Mouse (Mus musculus): ENCODE measurements around the gene Xpr1. TPM values are rescaled to one million over a fixed set of nuclear protein-coding genes. Genes with fewer than 3 reads are reported as not detected.
"Not testable (repeated sequence)": the region's sequence is repeated elsewhere in the genome, so short reads cannot be mapped to it uniquely, and the experiment has no call there.

Gene Xpr1
- polyA plus RNA-seq, 1 experiment from 2014 or later, result 72.7 TPM

- no peak overlapping the region for H3K9ac ChIP-seq
- H3K27me3 ChIP-seq (replicated peaks), result no peaks in the 10 kb centered on the region
- ATAC-seq (replicated peaks), result no peak
- H3K36me3 ChIP-seq (replicated peaks), result no peaks in the 10 kb centered on the region
- 86% methylated on average over 4 of the region's 4 CpGs for WGBS
- no peak overlapping the region for H3K4me2 ChIP-seq
- H3K27ac ChIP-seq, result no peak overlapping the region
- no peaks in the 10 kb centered on the region for H3K4me1 ChIP-seq
- no peak overlapping the region for H3K4me3 ChIP-seq
- H3K9me3 ChIP-seq, result no peaks in the 10 kb centered on the region
Observed at GRCm38 (mm10) chr1:155272953-155273352, 144.3 kb downstream of the Xpr1 start.

- not testable (repeated sequence) for H3K9ac ChIP-seq
Observed at GRCm38 (mm10) chr1:155262496-155262895, 154.7 kb downstream of the Xpr1 start.

GRCm38 (mm10) chr1:155254309-155254708 is 162.9 kb downstream of the Xpr1 start:
- no peak overlapping the region for H3K4me2 ChIP-seq
- no peak overlapping the region for H3K9ac ChIP-seq
- no peak overlapping the region for H3K27ac ChIP-seq
- WGBS, result 90% methylated on average over 8 of the region's 8 CpGs
- no peak for ATAC-seq (replicated peaks)
- peaks cover 3% of the 10 kb centered on the region; the same call in 1 of the 2 replicates for H3K4me1 ChIP-seq
- no peaks in the 10 kb centered on the region for H3K27me3 ChIP-seq (replicated peaks)
- no peak overlapping the region for H3K4me3 ChIP-seq
- H3K9me3 ChIP-seq, result no peaks in the 10 kb centered on the region
- H3K36me3 ChIP-seq (replicated peaks), result no peaks in the 10 kb centered on the region

More at GRCm38 (mm10) chr1:155262496-155262895, 154.7 kb downstream of the Xpr1 start:
- H3K27ac ChIP-seq; H3K36me3 ChIP-seq (replicated peaks); H3K9me3 ChIP-seq; ATAC-seq (replicated peaks); H3K4me2 ChIP-seq; H3K4me1 ChIP-seq; H3K27me3 ChIP-seq (replicated peaks); H3K4me3 ChIP-seq: not testable (repeated sequence)
- 92% methylated on average over 10 of the region's 10 CpGs for WGBS

GRCm38 (mm10) chr1:155253126-155253525 is 164.1 kb downstream of the Xpr1 start:
- H3K4me2 ChIP-seq, result no peak overlapping the region
- no peaks in the 10 kb centered on the region for H3K27me3 ChIP-seq (replicated peaks)
- H3K9me3 ChIP-seq, result no peaks in the 10 kb centered on the region
- no peak overlapping the region for H3K9ac ChIP-seq
- WGBS, result 70% methylated on average over 12 of the region's 12 CpGs
- H3K27ac ChIP-seq, result 0 out of 2 replicates have a peak overlapping the region, but pooled peaks have one; percentile 20
- no peaks in the 10 kb centered on the region for H3K36me3 ChIP-seq (replicated peaks)
- H3K4me1 ChIP-seq, result peaks cover 3% of the 10 kb centered on the region; the same call in 1 of the 2 replicates
- no peak for ATAC-seq (replicated peaks)
- H3K4me3 ChIP-seq, result no peak overlapping the region

- H3K9ac ChIP-seq, result no peak overlapping the region
- H3K9me3 ChIP-seq, result no peaks in the 10 kb centered on the region
- no peak overlapping the region for H3K4me3 ChIP-seq
- no peak overlapping the region for H3K4me2 ChIP-seq
- peaks cover 3% of the 10 kb centered on the region; the same call in 1 of the 2 replicates for H3K4me1 ChIP-seq
- ATAC-seq (replicated peaks), result no peak
- H3K27me3 ChIP-seq (replicated peaks), result no peaks in the 10 kb centered on the region
- no peaks in the 10 kb centered on the region for H3K36me3 ChIP-seq (replicated peaks)
- no peak overlapping the region for H3K27ac ChIP-seq
- 52% methylated on average over 6 of the region's 6 CpGs for WGBS
Observed at GRCm38 (mm10) chr1:155252631-155253121, 164.5 kb downstream of the Xpr1 start.

- Histone ChIP-seq H3K27me3 (replicated peaks) (no peaks in the 10 kb centered on the region), H3K4me3 (no peak overlapping the region), H3K27ac (no peak overlapping the region), H3K9me3 (no peaks in the 10 kb centered on the region), H3K9ac (no peak overlapping the region), H3K4me2 (no peak overlapping the region), H3K36me3 (replicated peaks) (no peaks in the 10 kb centered on the region), H3K4me1 (peaks cover 3% of the 10 kb centered on the region; the same call in 1 of the 2 replicates)
- no peak for ATAC-seq (replicated peaks)
- 83% methylated on average over 5 of the region's 5 CpGs for WGBS
Observed at GRCm38 (mm10) chr1:155251596-155251995, 165.6 kb downstream of the Xpr1 start.

- 43% methylated on average over 4 of the region's 4 CpGs for WGBS
- no peaks in the 10 kb centered on the region for H3K36me3 ChIP-seq (replicated peaks)
- ATAC-seq (replicated peaks), result no peak
- H3K4me3 ChIP-seq, result no peak overlapping the region
- H3K9me3 ChIP-seq, result no peaks in the 10 kb centered on the region
- H3K27me3 ChIP-seq (replicated peaks), result no peaks in the 10 kb centered on the region
- H3K4me1 ChIP-seq, result peaks cover 3% of the 10 kb centered on the region; the same call in 1 of the 2 replicates
- H3K27ac ChIP-seq, result no peak overlapping the region
- no peak overlapping the region for H3K9ac ChIP-seq
- H3K4me2 ChIP-seq, result no peak overlapping the region
Observed at GRCm38 (mm10) chr1:155250531-155251135, 166.6 kb downstream of the Xpr1 start.

GRCm38 (mm10) chr1:155249896-155250295 is 167.3 kb downstream of the Xpr1 start:
- Histone ChIP-seq H3K4me2 (no peak overlapping the region), H3K4me1 (peaks cover 3% of the 10 kb centered on the region; the same call in 1 of the 2 replicates), H3K4me3 (no peak overlapping the region), H3K9ac (no peak overlapping the region), H3K27ac (no peak overlapping the region), H3K36me3 (replicated peaks) (no peaks in the 10 kb centered on the region), H3K9me3 (no peaks in the 10 kb centered on the region), H3K27me3 (replicated peaks) (no peaks in the 10 kb centered on the region)
- no peak for ATAC-seq (replicated peaks)
- WGBS, result 35% methylated on average over 5 of the region's 5 CpGs

- no peaks in the 10 kb centered on the region for H3K36me3 ChIP-seq (replicated peaks)
- H3K9ac ChIP-seq, result no peak overlapping the region
- H3K4me3 ChIP-seq, result no peak overlapping the region
- 0 out of 2 replicates have a peak, but pooled peaks cover 2% of the 10 kb centered on the region for H3K27me3 ChIP-seq (replicated peaks)
- H3K27ac ChIP-seq, result 0 out of 2 replicates have a peak overlapping the region, but pooled peaks have one; percentile 8
- H3K9me3 ChIP-seq, result no peaks in the 10 kb centered on the region
- WGBS, result 77% methylated on average over 5 of the region's 5 CpGs
- H3K4me1 ChIP-seq, result peaks cover 13% of the 10 kb centered on the region
- no peak overlapping the region for H3K4me2 ChIP-seq
- no peak for ATAC-seq (replicated peaks)
Observed at GRCm38 (mm10) chr1:155248041-155248440, 169.2 kb downstream of the Xpr1 start.

- H3K4me1 ChIP-seq, result peaks cover 10% of the 10 kb centered on the region
- H3K4me2 ChIP-seq, result no peak overlapping the region
- H3K27ac ChIP-seq, result no peak overlapping the region
- H3K9me3 ChIP-seq, result no peaks in the 10 kb centered on the region
- H3K36me3 ChIP-seq (replicated peaks), result no peaks in the 10 kb centered on the region
- WGBS, result 53% methylated on average over 5 of the region's 5 CpGs
- no peak for ATAC-seq (replicated peaks)
- no peak overlapping the region for H3K4me3 ChIP-seq
- 0 out of 2 replicates have a peak, but pooled peaks cover 3% of the 10 kb centered on the region for H3K27me3 ChIP-seq (replicated peaks)
- H3K9ac ChIP-seq, result no peak overlapping the region
Observed at GRCm38 (mm10) chr1:155247441-155247840, 169.8 kb downstream of the Xpr1 start.

GRCm38 (mm10) chr1:155245516-155245915 is 171.7 kb downstream of the Xpr1 start:
- no peaks in the 10 kb centered on the region for H3K9me3 ChIP-seq
- H3K4me1 ChIP-seq, result peaks cover 10% of the 10 kb centered on the region
- no peak overlapping the region for H3K9ac ChIP-seq
- 65% methylated on average over 7 of the region's 7 CpGs for WGBS
- H3K27me3 ChIP-seq (replicated peaks), result peaks cover 3% of the 10 kb centered on the region; the same call in 1 of the 2 replicates
- no peak overlapping the region for H3K4me3 ChIP-seq
- no peaks in the 10 kb centered on the region for H3K36me3 ChIP-seq (replicated peaks)
- no peak overlapping the region for H3K4me2 ChIP-seq
- no peak overlapping the region for H3K27ac ChIP-seq
- no peak for ATAC-seq (replicated peaks)

- peaks cover 3% of the 10 kb centered on the region; the same call in 1 of the 2 replicates for H3K27me3 ChIP-seq (replicated peaks)
Observed at GRCm38 (mm10) chr1:155244771-155245211, 172.4 kb downstream of the Xpr1 start.

More at GRCm38 (mm10) chr1:155244771-155245211, 172.4 kb downstream of the Xpr1 start:
- ATAC-seq (replicated peaks), result no peak
- Histone ChIP-seq H3K9me3 (no peaks in the 10 kb centered on the region), H3K9ac (peak overlapping the region; percentile 55), H3K4me2 (peak overlapping the region; percentile 83), H3K36me3 (replicated peaks) (no peaks in the 10 kb centered on the region), H3K4me3 (peak overlapping the region; percentile 46), H3K4me1 (peaks cover 10% of the 10 kb centered on the region), H3K27ac (peak overlapping the region; percentile 39; the same call in 1 of the 2 replicates)
- WGBS, result 5% methylated on average over 29 of the region's 29 CpGs

All from midbrain, embryonic 15.5 days (tissue).